Mouse (Mus musculus) cerebellum, adult (tissue): Measurements from ENCODE around the gene Plch1.

Experiments used
- ATAC-seq: cut with Nextera tagmentation; 2 replicates; pipeline ENCODE4 v1.9.2; 2017; ENCODE audit warnings: mild to moderate bottlenecking, moderate library complexity, mixed read lengths; ENCODE audit not compliant: insufficient number of reproducible peaks, low FRiP score, low TSS enrichment

Gene Plch1

DNA sequence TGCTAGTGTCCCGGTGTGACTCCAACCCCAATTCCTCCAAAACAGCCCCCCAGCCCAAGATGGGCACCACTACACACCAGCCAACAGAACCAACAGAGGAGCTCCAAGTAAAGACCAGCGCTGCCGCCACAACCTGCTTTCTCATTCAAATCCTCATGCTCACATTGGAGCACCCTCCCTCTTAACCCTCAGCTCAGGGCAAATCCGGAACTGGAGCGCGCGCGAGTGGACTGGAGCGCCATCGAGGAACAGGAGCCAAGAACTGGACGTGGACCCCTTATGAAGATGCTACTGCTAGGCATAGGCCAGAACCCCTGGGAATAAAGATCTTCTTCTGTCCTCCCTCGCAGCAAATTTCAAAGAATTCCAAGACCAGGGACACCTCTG is at the start of gene Plch1:
Plch1 (minus strand) TSS at position 164 of the 387 bp plus-strand sequence.
- ATAC-seq, result peak; percentile 71; the same call in 1 of the 2 replicates

DNA sequence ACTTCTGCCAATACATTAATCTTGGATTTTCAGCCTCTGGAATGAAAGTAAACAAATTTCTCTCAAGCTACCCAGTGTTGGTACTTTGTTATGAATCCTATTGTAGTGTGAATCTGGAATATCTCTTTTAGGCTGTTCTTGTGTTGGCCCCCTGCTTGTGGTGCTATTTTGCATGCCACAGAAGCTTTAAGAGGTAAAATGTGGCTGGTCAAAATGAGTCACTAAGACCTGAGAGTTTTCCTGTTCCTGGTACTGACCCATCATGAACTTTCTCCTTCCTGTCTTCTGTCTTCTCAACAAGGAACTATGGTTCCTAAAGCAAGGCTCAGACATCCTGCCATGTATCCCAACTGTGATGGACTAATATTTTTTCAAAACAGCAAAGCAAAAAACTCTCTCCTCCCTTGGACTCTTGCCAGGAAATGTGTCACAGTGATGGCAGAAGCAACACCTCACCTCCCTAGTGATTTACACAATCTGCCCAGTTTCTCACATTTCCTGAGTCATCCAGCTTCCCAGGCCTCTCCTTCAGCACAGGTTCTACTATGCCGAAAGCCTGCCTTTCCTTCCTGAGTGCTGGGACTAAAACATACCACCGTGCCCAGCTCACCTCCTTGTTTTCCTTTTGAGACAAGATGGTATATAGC is 42.1 kb upstream of the Plch1 start:
- ATAC-seq, result peak; percentile 61; the same call in 1 of the 2 replicates

DNA sequence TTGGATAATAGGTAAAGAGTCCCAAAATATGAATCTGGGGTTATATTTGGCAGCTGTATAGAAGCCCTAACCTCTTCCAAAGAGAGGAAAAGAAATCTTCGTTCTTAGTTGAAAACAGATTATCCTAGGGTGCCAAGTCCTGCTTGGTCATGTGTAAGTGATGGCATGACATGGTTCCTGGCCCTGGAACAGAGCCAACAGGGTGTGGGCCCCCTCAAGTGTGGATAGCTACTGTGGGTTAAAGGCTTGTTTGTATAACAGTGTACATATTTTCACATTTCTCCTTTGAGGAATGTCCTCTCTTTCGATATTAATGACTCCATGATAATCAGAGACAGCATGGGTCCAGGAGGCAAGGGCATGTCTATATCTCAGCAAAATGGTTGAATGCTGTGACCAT is 39.7 kb upstream of the Plch1 start:
- ATAC-seq, result no peak

- ATAC-seq, result peak; percentile 96
Measured at GRCm38 (mm10) chr3:63928878-63929859, 29.9 kb upstream of the Plch1 start, which contains the start of gene E130311K13Rik. TSS of gene E130311K13Rik (minus strand) at chr3:63929472.

- ATAC-seq, result peak; percentile 40; the same call in 1 of the 2 replicates
Measured at GRCm38 (mm10) chr3:63919634-63920033, 20.4 kb upstream of the Plch1 start.

- no peak for ATAC-seq
Measured at GRCm38 (mm10) chr3:63910301-63910700, 11.0 kb upstream of the Plch1 start.

DNA sequence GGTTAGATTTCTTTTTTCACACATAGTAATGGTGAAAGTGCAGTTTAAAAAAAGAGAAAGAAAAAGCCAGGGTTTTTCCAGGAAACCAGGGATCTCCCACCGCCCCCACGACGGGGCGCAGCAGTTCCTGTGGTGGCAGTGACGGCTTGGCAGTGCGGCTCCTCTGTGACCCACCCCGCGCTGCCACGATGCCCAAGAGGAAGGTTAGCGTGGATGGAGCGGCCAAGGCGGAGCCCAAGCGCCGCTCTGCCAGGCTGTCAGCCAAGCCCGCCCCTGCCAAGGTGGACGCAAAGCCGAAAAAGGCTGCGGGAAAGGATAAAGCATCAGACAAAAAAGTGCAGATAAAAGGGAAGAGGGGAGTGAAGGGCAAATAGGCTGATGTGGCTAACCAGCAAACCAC is 6.0 kb upstream of the Plch1 start:
- no peak for ATAC-seq

GRCm38 (mm10) chr3:63904157-63904556 is 4.9 kb upstream of the Plch1 start:
- no peak for ATAC-seq

GRCm38 (mm10) chr3:63900021-63900571 is 824 bp upstream of the Plch1 start:
- no peak for ATAC-seq

- ATAC-seq, result peak; percentile 89
Measured at GRCm38 (mm10) chr3:63898581-63899308, 527 bp downstream of the Plch1 start.

GRCm38 (mm10) chr3:63897177-63897576 is 2.1 kb downstream of the Plch1 start:
- ATAC-seq, result no peak

DNA sequence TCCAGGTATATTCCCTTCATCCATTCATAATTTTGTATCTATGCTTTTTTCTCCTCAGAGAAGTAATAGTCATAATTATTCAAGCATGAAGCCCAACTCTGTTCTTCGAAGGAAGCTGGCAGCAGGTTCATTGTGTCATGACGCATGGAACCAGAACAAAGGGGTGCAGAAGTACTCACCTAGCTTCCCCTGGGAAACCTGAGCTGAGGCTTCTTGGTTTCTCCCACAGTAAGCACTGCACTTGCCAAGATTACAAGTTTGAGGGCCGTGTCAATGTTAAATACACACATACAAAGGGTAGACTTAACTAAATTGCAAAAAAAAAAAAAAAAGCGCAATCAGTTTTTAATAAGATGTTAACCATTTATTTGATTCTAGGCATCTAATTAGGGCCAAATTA is 3.0 kb downstream of the Plch1 start:
- no peak for ATAC-seq

- no peak for ATAC-seq
Measured at GRCm38 (mm10) chr3:63895786-63896185, 3.5 kb downstream of the Plch1 start.

DNA sequence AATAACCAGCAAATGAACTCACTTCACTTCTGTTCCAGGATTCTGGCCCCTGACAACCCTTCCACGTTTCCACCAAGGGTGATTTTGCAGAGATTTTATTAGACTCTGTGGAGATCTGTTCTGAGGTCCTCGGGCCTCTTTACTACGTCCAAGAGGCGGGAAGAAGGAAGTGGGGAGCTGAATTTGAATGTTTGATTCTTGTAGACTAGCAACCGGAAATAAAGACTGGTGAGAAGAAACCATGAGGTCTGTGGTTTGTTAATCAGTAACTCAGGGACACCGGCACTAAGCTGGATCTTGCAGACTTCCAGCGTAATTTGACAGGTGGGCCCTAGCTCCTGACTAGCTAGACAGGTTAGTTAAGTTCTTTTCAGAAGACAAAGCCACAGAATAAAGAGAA is 5.6 kb downstream of the Plch1 start:
- no peak for ATAC-seq

DNA sequence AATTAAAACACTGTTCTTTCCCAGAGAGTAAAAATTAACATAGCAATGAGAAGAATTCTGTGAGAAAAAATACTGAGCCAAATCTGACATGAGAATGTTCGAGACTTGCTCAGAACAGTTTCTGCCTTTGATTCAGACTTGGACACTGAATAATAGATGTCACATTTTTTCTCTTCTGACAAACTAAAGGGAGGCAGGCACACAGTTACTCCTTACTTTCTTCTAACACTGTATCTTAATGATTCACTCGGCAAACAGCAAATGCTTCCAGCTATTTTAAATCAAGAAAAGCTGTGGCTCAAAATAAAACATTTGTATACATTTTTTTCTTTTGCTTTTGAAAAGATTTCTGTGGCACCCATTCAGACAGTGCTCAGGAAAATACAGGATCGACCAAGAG is 7.1 kb downstream of the Plch1 start:
- no peak for ATAC-seq

- no peak for ATAC-seq
Measured at GRCm38 (mm10) chr3:63881065-63881464, 18.2 kb downstream of the Plch1 start.

DNA sequence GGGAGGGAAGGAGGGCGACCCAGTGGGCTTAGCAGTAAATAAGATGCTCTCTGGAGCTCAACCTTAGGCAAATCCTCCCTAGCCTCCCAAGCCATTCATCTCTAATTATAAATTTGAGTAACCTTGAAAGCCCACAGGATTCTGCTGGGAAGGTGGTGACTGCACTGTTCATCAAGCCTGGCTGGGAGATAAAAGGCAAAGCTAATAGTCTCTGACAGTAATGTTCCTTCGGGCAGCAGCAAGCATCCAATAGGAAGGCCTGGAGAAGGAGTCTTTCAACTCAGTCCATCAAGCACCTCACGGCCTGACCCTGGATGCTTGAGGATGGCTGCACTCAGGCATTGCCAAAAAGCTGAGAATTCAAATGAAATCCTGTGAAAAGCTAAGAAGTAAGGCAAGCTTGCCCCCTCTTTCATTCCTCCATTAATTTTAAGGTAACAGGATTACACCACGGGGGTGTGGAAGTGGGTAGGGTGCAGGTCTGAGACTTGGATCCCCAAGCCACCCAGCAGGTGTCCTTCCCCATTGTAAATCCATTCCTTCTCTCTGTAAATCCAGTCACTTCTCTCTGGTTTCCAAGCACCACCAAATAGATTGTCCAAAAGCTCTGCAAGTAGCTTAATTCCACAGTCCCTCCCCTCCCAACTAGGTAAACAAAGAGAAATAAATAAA is 20.1 kb downstream of the Plch1 start:
- no peak for ATAC-seq

DNA sequence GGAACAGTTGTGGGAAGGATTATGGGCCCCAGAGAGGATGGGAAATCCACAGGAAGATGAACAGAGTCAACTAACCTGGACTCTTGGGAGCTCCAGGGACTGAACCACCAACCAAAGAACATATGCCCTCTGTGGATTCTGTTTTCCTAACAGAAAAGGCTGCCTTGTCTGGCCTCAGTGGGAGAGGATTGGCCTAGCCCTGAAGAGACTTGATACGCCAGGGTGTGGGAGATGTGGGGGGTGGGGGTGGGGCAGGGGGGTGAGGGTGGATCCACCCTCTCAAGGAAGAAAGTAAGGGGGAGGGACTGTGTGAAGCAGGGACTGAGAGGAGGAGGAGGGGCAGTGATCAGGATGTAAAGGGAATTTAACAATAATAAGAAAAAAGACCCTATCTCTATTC is 26.5 kb downstream of the Plch1 start:
- ATAC-seq, result no peak

DNA sequence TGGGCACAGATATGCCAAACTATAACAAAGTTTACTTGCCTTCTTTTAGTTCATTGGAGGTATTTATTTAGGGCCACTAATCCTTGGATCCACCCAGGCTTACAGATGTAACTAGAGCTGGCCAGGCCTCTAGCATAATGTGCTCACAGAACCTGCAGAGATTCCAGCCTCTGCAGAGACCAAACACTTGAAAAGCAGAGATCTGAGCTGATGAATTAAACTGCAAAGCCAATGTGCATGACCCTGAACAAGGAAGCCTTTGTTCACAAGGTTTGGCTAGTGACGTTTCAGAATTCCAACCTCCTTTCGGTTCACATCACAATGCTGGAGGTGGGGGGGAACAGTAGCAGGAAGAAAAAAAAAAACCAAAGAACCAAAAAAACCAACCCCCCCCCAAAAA is 28.0 kb downstream of the Plch1 start:
- no peak for ATAC-seq

GRCm38 (mm10) chr3:63868285-63868684 is 31.0 kb downstream of the Plch1 start:
- ATAC-seq, result no peak
